Mouse (Mus musculus): ENCODE data around the gene Atp7a. TPM values are rescaled to one million over a fixed set of nuclear protein-coding genes. Genes with fewer than 3 reads are reported as not detected.
A peak's percentile ranks its signal among the peaks of the same experiment; 100 is the strongest.

Atp7a gene
- polyA plus RNA-seq, 1 experiment, result 3.6 TPM

- Histone ChIP-seq H3K79me2 (ENCODE audit: control insufficient read depth, insufficient read depth) (no peaks in the 10 kb centered on the region), H3K36me3 (ENCODE audit: control insufficient read depth, insufficient read depth) (no peaks in the 10 kb centered on the region), H3ac (ENCODE audit: control insufficient read depth, insufficient read length) (no peak overlapping the region), H3K4me3 (no peak overlapping the region), H3K4me2 (ENCODE audit: low read depth) (no peak overlapping the region), H3K27me3 (ENCODE audit: control insufficient read depth, insufficient read depth, insufficient read length) (no peaks in the 10 kb centered on the region)
- TF ChIP-seq USF1 (IDR thresholded peaks at IDR 0.05; ENCODE audit: low read depth), result no peak
- no peak for TF ChIP-seq MYOD1 (IDR thresholded peaks at IDR 0.05; ENCODE audit: control insufficient read depth in 1 of 3, insufficient read length in 2 of 3, low read depth in 2 of 3)
- no peak for TF ChIP-seq MYOG (IDR thresholded peaks at IDR 0.05; ENCODE audit: control insufficient read depth in 1 of 3, insufficient read depth in 1 of 3, insufficient read length in 2 of 3, low read depth in 2 of 3)
- no peak for TF ChIP-seq E2F4 (IDR thresholded peaks at IDR 0.05; ENCODE audit: insufficient read depth)
- no peak for TF ChIP-seq CEBPB (IDR thresholded peaks at IDR 0.05; ENCODE audit: insufficient read depth, poor library complexity, severe bottlenecking)
- no peak for TF ChIP-seq TCF12 (IDR thresholded peaks at IDR 0.05; ENCODE audit: insufficient read depth, poor library complexity, severe bottlenecking)
- TF ChIP-seq POLR2A (IDR thresholded peaks at IDR 0.05; ENCODE audit: insufficient read length, low read depth), result no peak
- no peak for TF ChIP-seq TCF3 (IDR thresholded peaks at IDR 0.05; ENCODE audit: insufficient read length, low read depth)
- no peak for TF ChIP-seq MAX (IDR thresholded peaks at IDR 0.05; ENCODE audit: low read depth)
- TF ChIP-seq POLR2AphosphoS2 (IDR thresholded peaks at IDR 0.05; ENCODE audit: insufficient read length, low read depth), result no peak
- no peak for TF ChIP-seq REST (IDR thresholded peaks at IDR 0.05; ENCODE audit: insufficient read depth, insufficient read length)
- no peak for TF ChIP-seq SRF (IDR thresholded peaks at IDR 0.05; ENCODE audit: control insufficient read depth, insufficient read length, low read depth)
These were observed 137.5 kb downstream of the Atp7a start for GRCm38 (mm10) chrX:106164555-106164954.

GRCm38 (mm10) chrX:106165089-106165488 is 138.0 kb downstream of the Atp7a start:
- no peaks in the 10 kb centered on the region for H3K27me3 ChIP-seq (ENCODE audit: control insufficient read depth, insufficient read depth, insufficient read length)
- H3ac ChIP-seq (ENCODE audit: control insufficient read depth, insufficient read length), result no peak overlapping the region
- no peaks in the 10 kb centered on the region for H3K79me2 ChIP-seq (ENCODE audit: control insufficient read depth, insufficient read depth)
- TF ChIP-seq REST (IDR thresholded peaks at IDR 0.05; ENCODE audit: insufficient read depth, insufficient read length) (no peak), MYOG (IDR thresholded peaks at IDR 0.05; ENCODE audit: control insufficient read depth in 1 of 3, insufficient read depth in 1 of 3, insufficient read length in 2 of 3, low read depth in 2 of 3) (no peak), CEBPB (IDR thresholded peaks at IDR 0.05; ENCODE audit: insufficient read depth, poor library complexity, severe bottlenecking) (no peak), POLR2AphosphoS2 (IDR thresholded peaks at IDR 0.05; ENCODE audit: insufficient read length, low read depth) (no peak), MAX (IDR thresholded peaks at IDR 0.05; ENCODE audit: low read depth) (no peak), USF1 (IDR thresholded peaks at IDR 0.05; ENCODE audit: low read depth) (no peak), SRF (IDR thresholded peaks at IDR 0.05; ENCODE audit: control insufficient read depth, insufficient read length, low read depth) (no peak)
- H3K4me2 ChIP-seq (ENCODE audit: low read depth), result peak overlapping the region; percentile 42
- H3K36me3 ChIP-seq (ENCODE audit: control insufficient read depth, insufficient read depth), result no peaks in the 10 kb centered on the region
- no peak overlapping the region for H3K4me3 ChIP-seq

GRCm38 (mm10) chrX:106171106-106171852 is 144.2 kb downstream of the Atp7a start:
- H3ac ChIP-seq (ENCODE audit: control insufficient read depth, insufficient read length), result no peak overlapping the region
- TF ChIP-seq TCF12 (IDR thresholded peaks at IDR 0.05; ENCODE audit: insufficient read depth, poor library complexity, severe bottlenecking), result no peak
- TF ChIP-seq MAX (IDR thresholded peaks at IDR 0.05; ENCODE audit: low read depth), result no peak
- no peak for TF ChIP-seq REST (IDR thresholded peaks at IDR 0.05; ENCODE audit: insufficient read depth, insufficient read length)
- no peak for TF ChIP-seq SRF (IDR thresholded peaks at IDR 0.05; ENCODE audit: control insufficient read depth, insufficient read length, low read depth)
- no peak for TF ChIP-seq POLR2A (IDR thresholded peaks at IDR 0.05; ENCODE audit: insufficient read length, low read depth)
- no peak for TF ChIP-seq MYOD1 (IDR thresholded peaks at IDR 0.05; ENCODE audit: control insufficient read depth in 1 of 3, insufficient read length in 2 of 3, low read depth in 2 of 3)
- TF ChIP-seq USF1 (IDR thresholded peaks at IDR 0.05; ENCODE audit: low read depth), result no peak
- no peak overlapping the region for H3K4me3 ChIP-seq
- no peaks in the 10 kb centered on the region for H3K79me2 ChIP-seq (ENCODE audit: control insufficient read depth, insufficient read depth)
- peak overlapping the region; percentile 72 for H3K4me2 ChIP-seq (ENCODE audit: low read depth)
- no peaks in the 10 kb centered on the region for H3K36me3 ChIP-seq (ENCODE audit: control insufficient read depth, insufficient read depth)
- no peaks in the 10 kb centered on the region for H3K27me3 ChIP-seq (ENCODE audit: control insufficient read depth, insufficient read depth, insufficient read length)

- Histone ChIP-seq H3K36me3 (ENCODE audit: control insufficient read depth, insufficient read depth) (no peaks in the 10 kb centered on the region), H3ac (ENCODE audit: control insufficient read depth, insufficient read length) (no peak overlapping the region), H3K27me3 (ENCODE audit: control insufficient read depth, insufficient read depth, insufficient read length) (no peaks in the 10 kb centered on the region), H3K4me2 (ENCODE audit: low read depth) (no peak overlapping the region), H3K4me3 (no peak overlapping the region), H3K79me2 (ENCODE audit: control insufficient read depth, insufficient read depth) (no peaks in the 10 kb centered on the region)
- TF ChIP-seq SRF (IDR thresholded peaks at IDR 0.05; ENCODE audit: control insufficient read depth, insufficient read length, low read depth) (no peak), TCF12 (IDR thresholded peaks at IDR 0.05; ENCODE audit: insufficient read depth, poor library complexity, severe bottlenecking) (no peak)
These were observed 144.7 kb downstream of the Atp7a start for GRCm38 (mm10) chrX:106171853-106172154.

Other genes with a start within 250 kb of the Atp7a start
- 4.7 TPM for gene Atrx, start 97.9 kb upstream of the Atp7a start, polyA plus RNA-seq (2012; fragmentation: generic; extraction: Trizol)
- 13.3 TPM for gene Magt1, start 15.4 kb upstream of the Atp7a start, polyA plus RNA-seq (2012; fragmentation: generic; extraction: Trizol)
- 246 TPM for gene Cox7b, start 11.6 kb upstream of the Atp7a start, polyA plus RNA-seq (2012; fragmentation: generic; extraction: Trizol)
- gene Tlr13, start 115.9 kb downstream of the Atp7a start, polyA plus RNA-seq (2012; fragmentation: generic; extraction: Trizol), result not detected
- gene Pgk1, start 159.8 kb downstream of the Atp7a start, polyA plus RNA-seq (2012; fragmentation: generic; extraction: Trizol), result 1,097 TPM
- gene Taf9b, start 193.9 kb downstream of the Atp7a start, polyA plus RNA-seq (2012; fragmentation: generic; extraction: Trizol), result 1.9 TPM
- gene Fnd3c2, start 228.1 kb downstream of the Atp7a start, polyA plus RNA-seq (2012; fragmentation: generic; extraction: Trizol), result not detected

Measured in myocyte (in vitro differentiated cells).